Mouse (Mus musculus) myocyte (in vitro differentiated cells): ENCODE results near the gene Myo16. TPM values are rescaled to one million over a fixed set of nuclear protein-coding genes. Genes with fewer than 3 reads are reported as not detected.

Experiments used
- H3K27me3 ChIP-seq: one replicate; pipeline ENCODE4 v1.6.1; 2011; ENCODE audit not compliant: control insufficient read depth, insufficient read depth, insufficient read length
- H3K36me3 ChIP-seq: one replicate; pipeline ENCODE4 v1.6.1; 2011; ENCODE audit not compliant: control insufficient read depth, insufficient read depth
- H3K4me2 ChIP-seq: one replicate; pipeline ENCODE4 v1.6.1; 2011; ENCODE audit warnings: low read depth, control low read depth
- H3K4me3 ChIP-seq: one replicate; pipeline ENCODE4 v1.5.1; 2011; ENCODE audit warnings: mild to moderate bottlenecking, control low read depth, moderate library complexity
- H3K79me2 ChIP-seq: one replicate; pipeline ENCODE4 v1.6.1; 2011; ENCODE audit not compliant: control insufficient read depth, insufficient read depth
- H3ac ChIP-seq: one replicate; pipeline ENCODE4 v1.6.1; 2011; ENCODE audit not compliant: control insufficient read depth, insufficient read length
- CEBPB ChIP-seq: IDR thresholded peaks from 2 replicates; pipeline ENCODE4 v1.6.1; 2011; ENCODE audit warnings: mild to moderate bottlenecking, moderate library complexity; ENCODE audit not compliant: poor library complexity, insufficient read depth, severe bottlenecking
- E2F4 ChIP-seq: IDR thresholded peaks from one replicate; pipeline ENCODE4 v1.6.1; 2011; ENCODE audit warnings: mild to moderate bottlenecking, control low read depth, moderate library complexity; ENCODE audit not compliant: insufficient read depth
- MAX ChIP-seq: IDR thresholded peaks from one replicate; pipeline ENCODE4 v1.6.1; 2011; ENCODE audit warnings: low read depth, mild to moderate bottlenecking, control low read depth
- MYOD1 ChIP-seq, 3 experiments: IDR thresholded peaks; one replicate each; pipeline ENCODE4 v1.6.1; 2011; ENCODE audit warnings: control low read depth in 2 of 3, low read depth in 2 of 3, mild to moderate bottlenecking in 2 of 3, moderate library complexity in 1 of 3; ENCODE audit not compliant: insufficient read length in 2 of 3, control insufficient read depth in 1 of 3
- MYOG ChIP-seq, 3 experiments: IDR thresholded peaks; one replicate each; pipeline ENCODE4 v1.6.1; 2011; ENCODE audit warnings: control low read depth in 2 of 3, low read depth in 2 of 3, mild to moderate bottlenecking in 2 of 3; ENCODE audit not compliant: insufficient read length in 2 of 3, control insufficient read depth in 1 of 3, insufficient read depth in 1 of 3
- POLR2A ChIP-seq: IDR thresholded peaks from one replicate; pipeline ENCODE4 v1.6.1; 2011; ENCODE audit warnings: low read depth, mild to moderate bottlenecking, control low read depth, moderate library complexity; ENCODE audit not compliant: insufficient read length
- POLR2AphosphoS2 ChIP-seq: IDR thresholded peaks from one replicate; pipeline ENCODE4 v1.6.1; 2011; ENCODE audit warnings: low read depth, control low read depth; ENCODE audit not compliant: insufficient read length
- REST ChIP-seq: IDR thresholded peaks from one replicate; pipeline ENCODE4 v1.6.1; 2011; ENCODE audit warnings: mild to moderate bottlenecking, control low read depth, moderate library complexity; ENCODE audit not compliant: insufficient read depth, insufficient read length
- SRF ChIP-seq: IDR thresholded peaks from one replicate; pipeline ENCODE4 v1.6.1; 2011; ENCODE audit warnings: low read depth; ENCODE audit not compliant: control insufficient read depth, insufficient read length
- TCF12 ChIP-seq: IDR thresholded peaks from one replicate; pipeline ENCODE4 v1.6.1; 2011; ENCODE audit warnings: mild to moderate bottlenecking, control low read depth; ENCODE audit not compliant: poor library complexity, insufficient read depth, severe bottlenecking
- TCF3 ChIP-seq: IDR thresholded peaks from one replicate; pipeline ENCODE4 v1.6.1; 2011; ENCODE audit warnings: low read depth, control low read depth; ENCODE audit not compliant: insufficient read length
- USF1 ChIP-seq: IDR thresholded peaks from one replicate; pipeline ENCODE4 v1.6.1; 2011; ENCODE audit warnings: low read depth, mild to moderate bottlenecking, control low read depth, moderate library complexity
- polyA plus RNA-seq: library from polyadenylated mRNA; unstranded; fragments of >200 nt; fragmentation: generic; extraction: Trizol; gene quantifications from one replicate; pipeline ENCODE4 v1.2.1, GENCODE M21; 2012; ENCODE audit warnings: missing spikeins

The Myo16 gene
- polyA plus RNA-seq, 1 experiment = 0.01 TPM

DNA sequence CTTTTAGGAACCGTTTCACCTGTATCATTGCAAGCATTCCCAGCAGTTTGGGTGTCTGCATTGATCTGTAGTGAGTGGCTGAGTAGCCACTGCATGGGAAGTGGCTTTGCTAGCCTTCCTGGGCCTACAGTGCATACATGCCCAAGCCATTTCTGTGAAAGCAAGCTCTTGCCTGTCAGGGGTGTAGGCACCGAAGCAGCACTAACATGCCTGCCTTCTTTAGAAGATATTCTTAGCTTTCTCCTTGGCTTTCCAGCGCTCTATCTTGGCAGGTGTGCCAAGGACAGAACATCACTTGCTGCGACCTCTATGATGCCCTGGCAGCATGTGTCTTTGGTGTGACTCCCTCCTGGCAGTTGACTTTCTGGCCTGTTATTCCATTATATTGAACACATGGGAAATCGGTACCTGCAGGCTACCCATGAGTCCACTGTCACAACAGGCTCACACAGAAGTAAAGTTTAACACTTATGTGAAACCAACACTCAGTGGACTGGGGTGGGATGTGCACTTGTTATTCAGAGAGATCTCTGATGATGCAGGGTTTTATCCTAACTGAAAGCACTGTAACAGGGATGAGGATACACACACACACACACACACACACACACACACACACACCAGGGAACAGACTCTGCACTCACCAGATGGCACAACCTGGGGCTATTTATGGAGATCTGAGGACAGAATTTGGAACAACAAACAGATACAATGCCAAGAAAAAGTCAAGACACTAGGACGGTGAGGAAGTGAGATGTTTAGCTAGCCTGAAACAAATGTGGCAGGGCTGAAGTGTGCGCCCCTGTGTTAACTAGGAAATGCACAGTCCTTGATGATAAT, 21.4 kb downstream of the Myo16 start:
- Histone ChIP-seq H3K36me3 (no peaks in the 10 kb centered on the region), H3ac (no peak overlapping the region), H3K27me3 (no peaks in the 10 kb centered on the region), H3K4me2 (no peak overlapping the region), H3K79me2 (no peaks in the 10 kb centered on the region), H3K4me3 (no peak overlapping the region)
- TF ChIP-seq MYOG (IDR thresholded peaks at IDR 0.05; ENCODE audit: control insufficient read depth in 1 of 3, insufficient read depth in 1 of 3, insufficient read length in 2 of 3, low read depth in 2 of 3) = no peak

DNA sequence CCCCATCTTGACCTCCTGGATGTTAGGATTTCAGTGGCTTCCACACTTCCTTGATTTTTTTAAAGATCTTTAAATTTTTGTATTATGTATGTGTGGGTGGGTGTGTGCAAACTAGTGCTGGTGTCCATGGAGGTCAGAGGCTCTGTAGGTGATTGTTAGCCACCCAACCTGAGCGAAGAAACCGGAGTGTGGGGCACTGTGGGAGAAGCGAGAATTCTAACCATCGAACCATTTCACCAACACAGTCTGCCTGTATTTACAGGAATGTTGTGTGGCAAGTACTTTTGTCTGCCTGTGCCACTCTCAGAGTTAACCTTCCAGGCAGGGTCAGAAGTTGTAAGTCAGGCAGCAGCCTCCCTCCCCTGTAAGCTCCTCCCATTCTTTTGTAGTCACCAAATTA, 22.3 kb downstream of the Myo16 start:
- TF ChIP-seq TCF12 (no peak), MYOD1 (IDR thresholded peaks at IDR 0.05; ENCODE audit: control insufficient read depth in 1 of 3, insufficient read length in 2 of 3, low read depth in 2 of 3) (no peak), MYOG (IDR thresholded peaks at IDR 0.05; ENCODE audit: control insufficient read depth in 1 of 3, insufficient read depth in 1 of 3, insufficient read length in 2 of 3, low read depth in 2 of 3) (no peak), SRF (no peak), CEBPB (no peak), E2F4 (no peak), USF1 (no peak), POLR2A (no peak), MAX (no peak), POLR2AphosphoS2 (no peak), REST (no peak), TCF3 (no peak)

DNA sequence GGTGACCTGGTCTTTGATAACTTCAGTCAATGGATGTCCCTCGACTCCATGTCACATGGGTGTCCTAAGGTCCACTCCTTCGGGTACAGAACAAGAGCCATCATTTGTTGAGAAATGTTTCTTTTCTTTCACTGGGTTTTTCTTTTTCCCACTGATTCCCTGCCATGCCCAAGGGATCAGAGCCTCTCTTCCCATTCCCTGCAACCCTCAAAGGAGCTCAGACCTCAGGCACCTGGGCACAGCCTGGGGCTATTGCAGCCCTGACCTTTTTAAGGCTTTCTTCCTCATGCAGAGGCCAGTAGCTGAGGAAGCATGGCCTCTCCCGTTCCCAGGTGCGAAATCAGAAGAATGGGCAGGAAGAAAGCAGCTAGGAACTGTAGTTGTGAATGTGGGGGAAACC, 23.4 kb downstream of the Myo16 start:
- Histone ChIP-seq H3K79me2 (no peaks in the 10 kb centered on the region), H3ac (no peak overlapping the region), H3K36me3 (no peaks in the 10 kb centered on the region), H3K4me2 (no peak overlapping the region), H3K27me3 (no peaks in the 10 kb centered on the region), H3K4me3 (no peak overlapping the region)
- TF ChIP-seq TCF12 (no peak), POLR2A (no peak), CEBPB (no peak), MYOD1 (IDR thresholded peaks at IDR 0.05; ENCODE audit: control insufficient read depth in 1 of 3, insufficient read length in 2 of 3, low read depth in 2 of 3) (no peak), REST (no peak), USF1 (no peak), MYOG (IDR thresholded peaks at IDR 0.05; ENCODE audit: control insufficient read depth in 1 of 3, insufficient read depth in 1 of 3, insufficient read length in 2 of 3, low read depth in 2 of 3) (no peak), TCF3 (no peak), POLR2AphosphoS2 (no peak), MAX (no peak), SRF (no peak), E2F4 (no peak)

More for the DNA sequence above, 22.3 kb downstream of the Myo16 start:
- H3ac ChIP-seq = no peak overlapping the region
- no peaks in the 10 kb centered on the region for H3K27me3 ChIP-seq
- H3K4me3 ChIP-seq = no peak overlapping the region
- H3K4me2 ChIP-seq = no peak overlapping the region
- no peaks in the 10 kb centered on the region for H3K36me3 ChIP-seq
- H3K79me2 ChIP-seq = no peaks in the 10 kb centered on the region

DNA sequence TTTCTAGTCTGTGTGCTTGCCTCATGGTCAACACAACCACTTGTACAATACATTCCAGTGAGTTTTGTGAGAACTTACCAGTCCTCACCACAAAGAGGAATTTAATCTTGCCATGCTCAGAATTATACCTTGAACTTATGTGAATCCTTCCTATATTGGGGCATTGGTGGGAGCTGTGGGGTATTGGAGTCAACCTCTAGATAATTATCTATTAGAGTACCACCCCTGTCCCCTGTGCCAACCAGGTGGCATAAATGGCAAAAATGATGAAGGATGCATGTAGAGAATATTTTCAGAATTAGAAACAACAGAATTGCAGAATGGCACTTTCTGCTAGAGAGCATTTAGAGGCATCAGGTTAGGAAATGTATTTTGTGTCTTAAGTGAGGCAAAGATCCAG, 25.3 kb downstream of the Myo16 start:
- no peak overlapping the region for H3ac ChIP-seq
- no peaks in the 10 kb centered on the region for H3K79me2 ChIP-seq
- H3K36me3 ChIP-seq = no peaks in the 10 kb centered on the region
- TF ChIP-seq POLR2AphosphoS2 = no peak
- no peak for TF ChIP-seq CEBPB
- TF ChIP-seq MYOD1 (IDR thresholded peaks at IDR 0.05; ENCODE audit: control insufficient read depth in 1 of 3, insufficient read length in 2 of 3, low read depth in 2 of 3) = no peak
- TF ChIP-seq SRF = no peak
- no peak for TF ChIP-seq TCF3
- no peak overlapping the region for H3K4me3 ChIP-seq
- H3K27me3 ChIP-seq = no peaks in the 10 kb centered on the region
- H3K4me2 ChIP-seq = no peak overlapping the region

DNA sequence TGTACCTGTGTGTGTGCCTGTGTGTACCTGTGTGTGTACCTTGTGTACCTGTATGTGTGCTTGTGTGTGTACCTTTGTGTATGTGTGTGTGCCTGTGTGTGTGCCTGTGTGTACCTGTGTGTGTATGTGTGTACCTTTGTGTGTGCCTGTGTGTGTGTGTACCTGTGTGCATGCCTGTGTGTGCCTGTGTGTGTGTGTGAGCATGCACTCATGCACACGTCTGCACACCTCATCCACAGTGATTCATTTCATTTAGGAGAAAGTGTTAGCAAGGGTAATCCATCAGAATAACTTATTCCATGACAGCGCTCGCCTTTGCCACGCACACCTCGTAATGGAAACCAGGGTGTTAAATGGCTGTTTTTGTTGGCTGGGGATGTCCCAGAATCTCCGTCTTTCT, 36.9 kb downstream of the Myo16 start:
- Histone ChIP-seq H3K36me3 (no peaks in the 10 kb centered on the region), H3K27me3 (no peaks in the 10 kb centered on the region), H3ac (no peak overlapping the region), H3K4me3 (no peak overlapping the region), H3K79me2 (no peaks in the 10 kb centered on the region), H3K4me2 (no peak overlapping the region)
- no peak for TF ChIP-seq POLR2A
- no peak for TF ChIP-seq MAX
- TF ChIP-seq SRF = no peak
- no peak for TF ChIP-seq MYOD1 (IDR thresholded peaks at IDR 0.05; ENCODE audit: control insufficient read depth in 1 of 3, insufficient read length in 2 of 3, low read depth in 2 of 3)
- no peak for TF ChIP-seq TCF12
- TF ChIP-seq CEBPB = no peak
- TF ChIP-seq MYOG (IDR thresholded peaks at IDR 0.05; ENCODE audit: control insufficient read depth in 1 of 3, insufficient read depth in 1 of 3, insufficient read length in 2 of 3, low read depth in 2 of 3) = no peak
- no peak for TF ChIP-seq E2F4
- TF ChIP-seq USF1 = no peak
- no peak for TF ChIP-seq TCF3
- TF ChIP-seq POLR2AphosphoS2 = no peak
- no peak for TF ChIP-seq REST
